Mouse (Mus musculus) intestine, postnatal 0 days (tissue): ENCODE measurements around the gene Nfe2. TPM values are rescaled to one million over a fixed set of nuclear protein-coding genes. Genes with fewer than 3 reads are reported as not detected.
A peak's percentile ranks its signal among the peaks of the same experiment; 100 is the strongest.

Experiments
- ATAC-seq: fragments of 200-750 bp; cut with Nextera tagmentation; 2 replicates; pipeline ENCODE4 v1.8.0; 2017; ENCODE audit warnings: mild to moderate bottlenecking, moderate TSS enrichment, moderate library complexity
- H3K27ac ChIP-seq: fragments of 300-500 bp; sonication (generic); 2 replicates; pipeline ENCODE4 v1.5.1; 2014; ENCODE audit warnings: mild to moderate bottlenecking, low read depth, low read length, moderate library complexity
- H3K27me3 ChIP-seq: fragments of 300-500 bp; sonication (generic); replicated peaks from 2 replicates; pipeline ENCODE4 v1.6.1; 2014; ENCODE audit warnings: low read length, mixed read lengths; ENCODE audit not compliant: control insufficient read depth, insufficient read depth
- H3K36me3 ChIP-seq: fragments of 300-500 bp; sonication (generic); 2 replicates; pipeline ENCODE4 v1.6.1; 2014; ENCODE audit warnings: mild to moderate bottlenecking, moderate library complexity; ENCODE audit not compliant: control insufficient read depth, insufficient read depth
- H3K4me1 ChIP-seq: fragments of 300-500 bp; sonication (generic); replicated peaks from 2 replicates; pipeline ENCODE4 v1.6.1; 2014; ENCODE audit warnings: antibody characterized with exemption, low read length, mixed read lengths; ENCODE audit not compliant: control insufficient read depth, insufficient read depth
- H3K4me2 ChIP-seq: fragments of 300-500 bp; sonication (generic); replicated peaks from 2 replicates; pipeline ENCODE4 v1.6.1; 2014; ENCODE audit warnings: low read depth, mild to moderate bottlenecking, moderate library complexity
- H3K4me3 ChIP-seq: fragments of 300-500 bp; sonication (generic); 2 replicates; pipeline ENCODE4 v1.5.1; 2014; ENCODE audit warnings: low read depth, low read length
- H3K9ac ChIP-seq: fragments of 300-500 bp; sonication (generic); 2 replicates; pipeline ENCODE4 v1.6.1; 2014; ENCODE audit warnings: mild to moderate bottlenecking, low read depth, low read length
- H3K9me3 ChIP-seq: fragments of 300-500 bp; sonication (generic); 2 replicates; pipeline ENCODE4 v1.6.1; 2016; ENCODE audit warnings: mixed run types; ENCODE audit not compliant: control insufficient read depth
- CTCF ChIP-seq: sonication (generic); IDR thresholded peaks from 2 replicates; pipeline ENCODE4 v1.5.1; 2016; ENCODE audit warnings: low read depth, mild to moderate bottlenecking, control low read depth, antibody characterized with exemption, moderate library complexity
- WGBS: fragments of 180-500 bp; shearing (Covaris S2); extraction: QIAGEN DNeasy Blood & Tissue Kit; methylation state at CpG from one replicate; pipeline ENCODE4 v1.1.7; 2014; 5-methylcytosine and 5-hydroxymethylcytosine counted together
- polyA plus RNA-seq: library from polyadenylated mRNA; unstranded; fragments of >200 nt; fragmentation: Nextera tagmentation; extraction: Ambion mirVana; gene quantifications from 2 replicates; pipeline ENCODE4 v1.2.1, GENCODE M21; 2015

Gene Nfe2
- polyA plus RNA-seq, 1 experiment from 2014 or later, result 0.90 TPM

- no peaks in the 10 kb centered on the region; the same call in none of the 2 replicates for H3K4me1 ChIP-seq
- H3K4me3 ChIP-seq, result peak within 1 kb of the TSS; percentile 87
- H3K9ac ChIP-seq, result peak within 1 kb of the TSS; percentile 80
- no peaks in the 10 kb centered on the region for H3K27me3 ChIP-seq
- peak; percentile 62 for TF ChIP-seq CTCF
- under 1% methylated on average over 38 of the region's 38 CpGs for WGBS
- H3K4me2 ChIP-seq, result peak within 1 kb of the TSS; percentile 70
- peak within 1 kb of the TSS; percentile 69; the same call in 1 of the 2 replicates for H3K27ac ChIP-seq
- no peaks in the 10 kb centered on the region for H3K36me3 ChIP-seq
- no peaks in the 10 kb centered on the region for H3K9me3 ChIP-seq
- peak; percentile 99 for ATAC-seq
These were observed 14.4 kb upstream of the Nfe2 start, which contains the start of gene Copz1 for GRCm38 (mm10) chr15:103272419-103273279. Gene Copz1 (plus strand): TSS chr15:103272714.

GRCm38 (mm10) chr15:103268903-103269302 lies 10.7 kb upstream of the Nfe2 start:
- Histone ChIP-seq H3K27me3 (no peaks in the 10 kb centered on the region), H3K4me1 (no peaks in the 10 kb centered on the region), H3K4me3 (no peak overlapping the region), H3K9ac (no peak overlapping the region), H3K4me2 (no peak overlapping the region), H3K36me3 (no peaks in the 10 kb centered on the region), H3K27ac (no peak overlapping the region), H3K9me3 (no peaks in the 10 kb centered on the region)
- 72% methylated on average over 4 of the region's 4 CpGs for WGBS
- no peak for TF ChIP-seq CTCF
- no peak for ATAC-seq

GRCm38 (mm10) chr15:103264794-103265193 lies 6.6 kb upstream of the Nfe2 start:
- no peaks in the 10 kb centered on the region for H3K36me3 ChIP-seq
- H3K27ac ChIP-seq, result no peak overlapping the region
- H3K4me1 ChIP-seq, result no peaks in the 10 kb centered on the region
- WGBS, result 90% methylated on average over 2 of the region's 2 CpGs
- no peaks in the 10 kb centered on the region for H3K9me3 ChIP-seq
- no peak for ATAC-seq
- TF ChIP-seq CTCF, result no peak
- H3K27me3 ChIP-seq, result no peaks in the 10 kb centered on the region
- H3K4me2 ChIP-seq, result no peak overlapping the region
- no peak overlapping the region for H3K9ac ChIP-seq
- H3K4me3 ChIP-seq, result no peak overlapping the region

- no peak overlapping the region for H3K4me2 ChIP-seq
- no peaks in the 10 kb centered on the region for H3K36me3 ChIP-seq
- no peaks in the 10 kb centered on the region for H3K27me3 ChIP-seq
- 0 out of 2 replicates have a peak, but pooled peaks cover 6% of the 10 kb centered on the region for H3K4me1 ChIP-seq
- H3K27ac ChIP-seq, result no peak overlapping the region
- no peak overlapping the region for H3K4me3 ChIP-seq
- no peak overlapping the region for H3K9ac ChIP-seq
- no peak for TF ChIP-seq CTCF
- ATAC-seq, result no peak
- H3K9me3 ChIP-seq, result no peaks in the 10 kb centered on the region
- 69% methylated on average over 1 of the region's 1 CpGs for WGBS
These were observed 1.8 kb upstream of the Nfe2 start for GRCm38 (mm10) chr15:103259989-103260388.

GRCm38 (mm10) chr15:103259162-103259561 lies 959 bp upstream of the Nfe2 start:
- Histone ChIP-seq H3K9ac (no peak overlapping the region), H3K4me3 (no peak overlapping the region), H3K36me3 (no peaks in the 10 kb centered on the region), H3K27me3 (no peaks in the 10 kb centered on the region), H3K4me1 (0 out of 2 replicates have a peak, but pooled peaks cover 6% of the 10 kb centered on the region), H3K4me2 (no peak overlapping the region), H3K27ac (no peak overlapping the region), H3K9me3 (no peaks in the 10 kb centered on the region)
- no peak for TF ChIP-seq CTCF
- no peak for ATAC-seq
- WGBS, result 75% methylated on average over 5 of the region's 5 CpGs

- TF ChIP-seq CTCF, result no peak
- ATAC-seq, result no peak
- Histone ChIP-seq H3K27ac (no peak overlapping the region), H3K36me3 (no peaks in the 10 kb centered on the region), H3K27me3 (no peaks in the 10 kb centered on the region), H3K4me2 (no peak overlapping the region), H3K9me3 (no peaks in the 10 kb centered on the region), H3K4me1 (0 out of 2 replicates have a peak, but pooled peaks cover 6% of the 10 kb centered on the region), H3K4me3 (no peak overlapping the region), H3K9ac (no peak overlapping the region)
- WGBS, result 83% methylated on average over 6 of the region's 6 CpGs
These were observed 1.8 kb downstream of the Nfe2 start for GRCm38 (mm10) chr15:103256210-103256986.
